Mouse (Mus musculus): Measurements from ENCODE around the gene Pcbp2.

GRCm38 (mm10) chr15:102471727-102472126 is 1.4 kb downstream of the Pcbp2 start:
- TF ChIP-seq POLR2A (IDR thresholded peaks at IDR 0.05; ENCODE audit: borderline replicate concordance, control insufficient read depth, low read depth, low read length): no peak
- no peak for TF ChIP-seq CTCF (IDR thresholded peaks at IDR 0.05; ENCODE audit: control insufficient read depth, insufficient read depth, low read length)
